Mouse (Mus musculus): ENCODE data around the gene Ltbp3.

DNA sequence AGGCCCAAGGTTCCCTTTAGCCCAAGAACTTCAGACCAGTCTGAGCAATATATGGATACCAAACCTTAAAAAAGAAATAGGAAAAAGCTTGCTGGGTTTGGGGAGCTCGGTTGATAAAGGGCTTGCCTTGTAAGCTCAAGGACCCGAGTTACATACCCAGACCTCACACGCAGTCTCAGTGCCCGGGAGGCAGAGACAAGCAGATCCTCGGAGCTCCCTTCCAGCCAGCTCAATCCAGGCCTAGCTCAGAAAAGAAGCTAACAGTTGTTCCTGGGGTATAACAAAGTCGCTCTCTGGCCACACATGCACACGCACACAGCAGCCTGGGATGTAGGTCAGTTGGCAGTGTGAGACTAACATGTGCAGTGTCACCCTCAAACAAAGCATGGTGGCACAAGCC lies 47.2 kb downstream of the Ltbp3 start:
- TF ChIP-seq CTCF (IDR thresholded peaks at IDR 0.05; ENCODE audit: borderline replicate concordance, insufficient read depth, low read length): no peak
- no peak for TF ChIP-seq POLR2A (IDR thresholded peaks at IDR 0.05; ENCODE audit: low read depth, low read length)

All from embryonic fibroblast, embryonic 13.5 days (primary cell).